Mouse (Mus musculus): ENCODE data around the gene Prx.
A peak's percentile ranks its signal among the peaks of the same experiment; 100 is the strongest.

Prx gene

GRCm38 (mm10) chr7:27499036-27499435, at the start of gene Prx:
Gene Prx, plus strand, starts transcription at chr7:27499324.
- DNase-seq = no peak

DNA sequence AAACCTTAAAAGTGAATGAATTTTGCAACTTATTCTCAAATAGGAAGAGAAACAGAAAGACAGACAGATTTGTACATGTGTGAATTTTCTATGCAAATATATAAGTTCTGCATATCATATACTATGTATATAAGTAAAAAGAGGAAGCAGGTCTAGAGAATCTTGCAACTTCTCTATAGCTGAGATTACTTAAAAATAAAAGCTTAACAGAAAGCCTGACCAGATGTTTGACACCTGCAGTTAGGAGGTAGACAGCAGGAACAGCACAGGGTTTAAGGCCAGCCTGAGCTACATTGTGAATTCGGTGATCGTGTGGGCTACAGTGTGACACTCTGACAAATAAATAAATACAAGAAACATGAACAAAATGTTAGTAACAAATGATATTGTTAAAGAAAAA, 47.8 kb upstream of the Prx start:
- DNase-seq = no peak

DNA sequence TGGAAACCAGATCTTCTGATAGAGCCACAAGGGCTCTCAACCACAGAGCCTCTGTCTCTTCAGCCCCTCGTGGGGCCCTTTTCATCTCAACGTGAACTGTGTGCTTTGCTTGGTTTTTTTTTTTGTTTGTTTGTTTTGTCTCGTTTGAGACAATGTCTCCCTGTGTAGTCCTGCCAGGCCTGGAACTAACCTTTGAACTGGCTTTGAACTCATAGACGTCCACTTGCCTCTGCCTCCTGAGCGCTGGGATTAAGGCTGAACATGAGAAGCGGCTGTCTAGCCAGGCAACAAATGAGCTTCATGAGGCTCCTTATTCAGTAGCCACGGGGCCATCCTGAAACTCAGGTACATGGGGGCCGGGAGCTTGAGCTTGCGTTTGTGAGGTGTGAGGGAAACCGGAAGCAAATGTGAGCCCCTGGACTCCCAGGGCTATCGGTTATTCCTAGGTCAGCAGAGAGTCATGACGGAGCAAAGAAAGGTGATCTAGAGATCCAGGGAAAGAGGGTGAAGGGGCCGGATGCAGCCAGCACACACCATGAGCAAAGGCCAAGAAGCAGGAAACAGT, 46.8 kb upstream of the Prx start:
- DNase-seq = no peak

DNA sequence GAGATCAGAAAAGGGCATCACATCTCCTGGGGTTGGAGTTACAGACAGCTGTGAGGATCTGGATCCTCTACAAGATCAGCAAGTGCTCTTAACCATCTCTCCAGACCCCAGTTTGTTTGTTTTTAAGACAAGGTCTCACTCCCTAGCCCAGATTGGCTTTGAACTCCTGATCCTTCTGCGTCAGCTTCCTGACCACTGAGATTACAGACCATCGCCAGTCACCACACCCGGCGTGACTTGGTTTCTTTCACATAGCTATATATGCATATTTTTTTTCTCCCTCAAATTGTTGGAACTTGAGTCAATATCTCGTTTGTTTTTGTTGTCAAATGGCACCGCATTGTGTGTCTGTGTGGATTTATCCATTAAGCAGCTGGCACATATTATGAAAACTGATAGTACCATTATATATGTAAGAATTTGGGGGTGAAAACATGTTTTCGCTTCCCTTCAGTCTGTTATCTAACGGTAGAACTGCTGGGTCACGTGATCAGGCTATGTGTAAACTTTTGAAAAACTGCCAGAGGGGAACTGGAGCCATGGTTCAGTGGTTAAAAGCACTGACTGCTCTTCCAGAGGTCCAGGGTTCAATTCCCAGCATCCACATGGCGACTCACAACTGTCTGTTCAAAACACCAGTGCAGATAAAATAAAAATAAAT, 44.5 kb upstream of the Prx start:
- DNase-seq = no peak

GRCm38 (mm10) chr7:27455273-27455672, 43.9 kb upstream of the Prx start:
- no peak for DNase-seq

DNA sequence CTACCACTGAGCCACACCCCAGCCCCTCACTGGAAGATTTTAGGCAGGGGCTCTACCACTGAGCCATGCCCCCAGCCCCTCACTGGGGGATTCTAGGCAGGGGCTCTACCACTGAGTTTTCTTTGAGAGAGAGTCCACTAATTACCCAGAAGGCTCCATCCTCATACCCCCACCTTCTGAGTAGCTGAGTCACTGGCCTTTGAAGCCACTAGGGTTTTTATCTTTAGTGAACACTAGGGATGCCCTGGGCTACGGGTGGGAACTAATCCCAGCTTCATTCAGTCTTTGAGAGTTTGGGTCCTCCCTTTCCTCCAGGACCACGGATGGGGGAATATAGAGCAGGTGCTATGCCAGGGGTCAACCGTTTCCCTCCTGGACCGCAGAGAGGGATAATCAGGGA, 40.5 kb upstream of the Prx start:
- no peak for DNase-seq

DNA sequence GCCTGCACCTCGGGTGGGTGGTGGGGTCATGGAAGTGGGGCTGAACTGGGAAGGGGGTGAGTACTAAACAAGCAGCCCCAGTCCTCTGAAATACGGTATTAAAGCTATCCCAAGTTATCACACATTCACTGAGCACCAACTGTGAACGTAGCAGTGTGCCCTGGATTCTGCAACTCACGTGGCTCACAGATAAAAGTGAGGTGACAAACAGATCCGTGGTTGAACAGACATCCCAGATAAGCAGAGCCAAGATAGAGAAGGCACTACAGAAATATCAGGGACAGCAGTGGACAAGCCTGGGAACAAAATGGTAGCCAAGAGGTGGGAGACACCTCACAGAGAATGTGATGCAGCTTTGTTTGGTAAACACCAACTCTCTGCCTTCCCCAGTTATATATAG, 39.5 kb upstream of the Prx start:
- DNase-seq = no peak

- no peak for DNase-seq
Observed at GRCm38 (mm10) chr7:27460477-27460876, 38.6 kb upstream of the Prx start.

DNA sequence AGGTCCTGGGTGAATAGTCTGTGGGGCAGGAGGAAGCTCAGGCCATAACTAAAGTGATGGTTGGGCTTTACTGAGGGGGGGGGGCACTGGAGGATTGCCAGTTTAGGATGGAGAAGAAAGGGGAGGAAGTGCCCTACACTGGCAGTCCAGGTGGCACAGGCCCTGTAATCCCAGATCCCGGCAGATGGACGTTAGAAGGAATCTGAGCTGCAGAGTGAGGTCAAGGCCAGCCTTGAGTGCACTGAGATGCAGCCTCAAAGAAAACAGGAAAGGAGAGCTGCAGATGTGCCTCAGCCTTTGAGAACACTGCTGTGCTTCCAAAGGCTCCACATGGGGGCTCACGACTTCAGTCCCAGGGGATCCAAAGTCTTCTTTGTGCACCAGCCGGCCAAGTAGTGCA, 31.5 kb upstream of the Prx start:
- no peak for DNase-seq

- DNase-seq = no peak
Observed at GRCm38 (mm10) chr7:27471390-27472120, 27.6 kb upstream of the Prx start.

DNA sequence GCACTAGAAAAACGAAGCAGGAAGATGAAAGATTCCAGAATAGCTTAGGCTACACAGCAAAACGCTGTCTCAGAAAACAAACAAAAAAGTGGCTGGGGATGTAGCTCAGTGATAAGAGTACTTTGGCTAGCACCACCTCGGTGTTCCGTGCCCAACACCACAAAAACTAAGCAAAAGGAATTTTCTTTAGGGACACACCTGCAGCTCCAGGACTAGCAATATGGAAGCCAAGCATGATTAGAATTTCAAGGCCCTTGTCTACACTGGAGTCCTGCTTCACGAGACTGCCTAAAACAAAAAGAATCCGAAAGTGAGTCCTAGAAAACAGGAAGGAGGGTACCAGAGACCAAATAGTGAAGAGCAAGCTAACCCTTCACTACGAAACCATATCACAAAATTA, 26.5 kb upstream of the Prx start:
- DNase-seq = no peak

GRCm38 (mm10) chr7:27473156-27473834, 25.8 kb upstream of the Prx start, which contains the start of gene Sertad3:
Gene Sertad3, plus strand, starts transcription at chr7:27473768.
- peak; percentile 99 for DNase-seq

- DNase-seq = no peak
Observed at GRCm38 (mm10) chr7:27473835-27474489, 25.2 kb upstream of the Prx start.

- peak; percentile 96 for DNase-seq
Observed at GRCm38 (mm10) chr7:27474490-27474954, 24.6 kb upstream of the Prx start.

DNA sequence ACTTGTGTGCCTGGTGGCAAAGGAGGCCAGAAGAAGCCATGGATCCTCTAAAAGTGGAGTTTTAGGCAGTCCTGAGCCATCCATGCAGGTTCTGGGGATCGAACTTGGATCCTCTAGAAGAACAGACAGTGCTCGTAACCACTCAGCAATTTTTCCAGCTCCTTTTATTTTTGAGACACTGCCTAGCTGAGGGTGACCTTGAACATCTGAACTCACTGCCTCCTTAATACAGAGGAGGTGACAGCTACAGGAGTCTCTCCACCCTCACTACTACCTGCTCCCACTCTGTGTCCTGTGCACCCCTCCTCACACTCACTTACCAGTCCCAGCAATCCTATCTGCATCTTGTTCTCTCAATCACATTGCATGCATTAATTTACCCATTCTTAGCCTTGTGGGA, 23.5 kb upstream of the Prx start:
- no peak for DNase-seq

DNA sequence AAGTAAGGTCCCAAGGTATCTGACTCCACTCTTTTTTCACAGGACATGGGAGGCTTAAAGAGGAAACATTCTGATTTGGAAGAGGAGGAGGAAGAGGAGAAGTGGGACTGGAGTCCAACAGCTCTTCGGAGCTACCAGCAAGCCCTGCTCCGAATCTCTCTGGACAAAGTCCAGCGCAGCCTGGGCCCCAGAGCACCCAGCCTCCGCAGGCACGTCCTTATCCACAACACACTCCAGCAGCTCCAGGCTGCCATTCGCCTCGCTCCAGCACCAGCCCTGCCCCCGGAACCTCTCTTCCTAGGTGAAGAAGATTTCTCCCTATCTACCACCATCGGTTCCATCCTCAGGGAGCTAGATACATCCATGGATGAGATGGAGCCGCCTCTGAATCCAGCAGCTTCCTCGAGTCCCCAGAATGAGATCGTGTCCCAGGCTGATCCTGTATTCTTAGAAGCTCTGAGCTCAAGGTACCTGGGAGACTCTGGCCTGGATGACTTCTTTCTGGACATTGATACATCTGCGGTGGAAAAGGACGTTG, 23.0 kb upstream of the Prx start:
- DNase-seq = no peak

- no peak for DNase-seq
Observed at GRCm38 (mm10) chr7:27478561-27478960, 20.6 kb upstream of the Prx start.

DNA sequence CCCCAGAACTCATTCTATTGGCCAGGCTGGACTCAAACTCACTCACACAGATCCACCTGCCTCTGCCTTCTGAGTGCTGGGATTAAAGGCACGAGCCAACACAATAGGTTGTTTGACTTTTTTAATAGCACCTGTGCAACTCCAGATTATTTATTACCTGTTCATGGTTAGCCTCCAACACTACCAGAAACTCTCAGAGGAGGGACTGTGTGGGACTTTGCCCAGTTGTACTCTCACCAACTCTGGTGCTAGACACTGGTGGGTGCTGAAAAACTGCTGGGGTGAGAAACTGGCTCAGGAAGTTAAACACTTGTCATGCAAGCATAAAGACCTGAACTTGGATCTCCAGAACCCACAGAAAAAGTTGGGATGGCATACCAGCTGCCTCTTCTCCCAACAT, 19.4 kb upstream of the Prx start:
- no peak for DNase-seq

DNA sequence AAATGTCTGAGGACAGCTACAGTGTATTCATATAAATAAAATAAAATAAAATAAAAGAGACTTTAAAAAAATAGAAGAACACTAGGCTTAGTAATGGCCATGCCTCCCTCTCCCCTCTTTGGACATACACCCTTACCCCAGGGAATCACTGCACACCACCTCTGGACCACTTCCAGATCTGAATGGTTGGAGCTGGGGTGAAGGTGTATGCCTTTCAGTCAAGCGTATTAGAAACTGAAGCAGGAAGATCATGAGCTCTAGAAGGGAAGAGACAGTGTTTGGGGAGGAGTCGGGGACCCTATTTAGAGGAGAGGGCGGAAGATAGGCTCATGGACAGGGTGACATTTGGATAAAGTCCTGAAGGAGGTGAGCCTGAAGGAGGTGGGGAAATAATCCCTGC, 18.6 kb upstream of the Prx start:
- DNase-seq = no peak

DNA sequence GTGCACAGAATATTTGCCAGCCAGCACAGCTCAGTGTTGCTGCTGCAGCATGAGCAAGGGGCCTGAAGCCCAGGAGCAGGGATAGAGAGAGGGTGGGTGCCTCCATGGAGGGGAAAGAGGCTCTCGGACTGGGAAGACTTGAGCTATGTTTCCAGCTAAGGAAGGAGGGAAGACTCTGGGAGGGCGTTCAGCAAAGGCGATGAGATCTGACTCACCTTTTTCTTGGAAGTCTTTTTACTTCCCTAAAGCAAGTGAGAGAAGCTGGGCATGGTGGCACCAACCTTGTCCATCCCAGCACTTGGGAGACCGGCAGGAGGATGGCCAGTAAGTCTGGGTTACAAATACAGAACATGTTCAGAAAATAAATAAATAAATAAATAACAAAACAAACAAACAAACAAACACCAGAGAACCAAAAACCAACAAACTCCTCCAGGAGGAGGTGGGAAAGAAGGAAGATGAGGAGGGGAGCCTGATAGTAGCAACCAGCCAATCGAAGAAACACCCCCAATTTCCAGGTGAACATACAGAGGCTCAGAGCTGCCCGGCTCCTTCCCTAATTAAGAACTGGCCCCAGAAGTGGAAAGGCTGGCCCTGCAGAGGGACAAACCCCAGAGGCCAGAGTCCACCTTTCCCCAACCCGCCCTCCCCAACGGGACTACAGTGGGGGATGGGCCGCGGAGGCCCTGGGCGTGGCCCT, 18.0 kb upstream of the Prx start:
- no peak for DNase-seq

DNA sequence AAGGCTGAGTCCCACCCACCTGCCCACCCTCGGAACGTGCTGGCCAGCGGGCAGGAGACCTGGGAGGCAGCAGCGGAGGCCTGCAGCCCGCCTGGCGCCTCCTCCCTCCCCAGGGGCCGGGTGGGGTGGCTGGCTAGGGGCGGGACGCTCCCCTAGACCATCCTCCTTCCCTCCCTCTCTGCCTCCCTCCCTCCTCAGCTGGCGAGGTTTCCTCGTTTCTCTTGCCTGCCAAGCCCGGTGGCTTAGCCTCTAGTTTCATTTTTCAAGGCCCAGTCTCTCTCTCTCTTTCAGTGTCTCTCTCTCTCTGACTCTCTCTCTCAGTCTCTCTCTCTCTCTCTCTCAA, 17.5 kb upstream of the Prx start:
- DNase-seq = peak; percentile 74

DNA sequence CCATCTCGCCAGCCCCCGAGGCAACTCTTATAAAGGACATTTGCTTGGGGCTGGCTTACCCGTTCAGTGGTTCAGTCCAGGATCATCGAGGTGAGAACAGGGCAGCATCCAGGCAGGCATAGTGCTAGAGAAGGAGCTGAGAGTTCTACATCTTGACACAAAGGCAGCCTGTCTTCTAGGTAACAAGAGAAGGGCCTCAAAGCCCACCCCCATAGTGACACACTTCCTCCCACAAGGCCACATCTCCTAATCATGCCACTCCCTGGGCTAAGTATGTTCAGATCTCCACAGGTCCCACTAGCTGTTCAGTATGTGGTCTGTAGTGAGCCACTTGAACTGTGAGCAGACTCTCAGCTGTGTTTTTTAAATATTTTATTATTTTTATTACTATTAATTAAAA, 15.3 kb upstream of the Prx start:
- no peak for DNase-seq

Measured in cerebellum, adult 11 months (tissue).